Mouse (Mus musculus) cerebellum, adult 2 months (tissue): ENCODE results near the gene Osbpl10. TPM values are rescaled to one million over a fixed set of nuclear protein-coding genes. Genes with fewer than 3 reads are reported as not detected.

Source experiments
- DNase-seq, 2 experiments: peaks; one replicate each; pipeline ENCODE4 v3.0.0; 2021
- H3K27ac ChIP-seq: fragments of 200-500 bp; 2 replicates; pipeline ENCODE4 v1.5.1; 2012; ENCODE audit warnings: low read length, control low read depth, inconsistent platforms; ENCODE audit not compliant: insufficient read depth
- H3K27me3 ChIP-seq: fragments of 200-500 bp; 2 replicates; pipeline ENCODE4 v1.6.1; 2012; ENCODE audit warnings: inconsistent platforms, mild to moderate bottlenecking, low read length, moderate library complexity; ENCODE audit not compliant: control insufficient read depth, insufficient read depth
- H3K4me1 ChIP-seq: fragments of 200-500 bp; 2 replicates; pipeline ENCODE4 v1.6.1; 2011; ENCODE audit warnings: low read length; ENCODE audit not compliant: control insufficient read depth, insufficient read depth
- H3K4me3 ChIP-seq: fragments of 200-500 bp; replicated peaks from 2 replicates; pipeline ENCODE3; 2011; ENCODE audit warnings: mild to moderate bottlenecking, low read depth, low read length, control low read depth; ENCODE audit not compliant: insufficient read depth
- CTCF ChIP-seq: fragments of 200-500 bp; IDR thresholded peaks from 2 replicates; pipeline ENCODE4 v1.5.1; 2011; ENCODE audit warnings: low read depth, mild to moderate bottlenecking, control low read depth, low read length, moderate library complexity, borderline replicate concordance; ENCODE audit not compliant: insufficient read depth
- POLR2A ChIP-seq: fragments of 200-500 bp; IDR thresholded peaks from 2 replicates; pipeline ENCODE4 v1.6.1; 2011; ENCODE audit warnings: low read length, control low read depth, borderline replicate concordance; ENCODE audit not compliant: insufficient read depth
- WGBS: fragments of 180-500 bp; shearing (Covaris S2); methylation state at CpG from one replicate; pipeline ENCODE4 v1.1.7; 2018; 5-methylcytosine and 5-hydroxymethylcytosine counted together
- polyA plus RNA-seq: library from polyadenylated mRNA; depleted of rRNA; stranded (reverse); fragments of >200 nt; gene quantifications from 2 replicates; pipeline ENCODE4 v1.2.3, GENCODE M21; 2012

The Osbpl10 gene
- polyA plus RNA-seq, 1 experiment, result 11.0 TPM

DNA sequence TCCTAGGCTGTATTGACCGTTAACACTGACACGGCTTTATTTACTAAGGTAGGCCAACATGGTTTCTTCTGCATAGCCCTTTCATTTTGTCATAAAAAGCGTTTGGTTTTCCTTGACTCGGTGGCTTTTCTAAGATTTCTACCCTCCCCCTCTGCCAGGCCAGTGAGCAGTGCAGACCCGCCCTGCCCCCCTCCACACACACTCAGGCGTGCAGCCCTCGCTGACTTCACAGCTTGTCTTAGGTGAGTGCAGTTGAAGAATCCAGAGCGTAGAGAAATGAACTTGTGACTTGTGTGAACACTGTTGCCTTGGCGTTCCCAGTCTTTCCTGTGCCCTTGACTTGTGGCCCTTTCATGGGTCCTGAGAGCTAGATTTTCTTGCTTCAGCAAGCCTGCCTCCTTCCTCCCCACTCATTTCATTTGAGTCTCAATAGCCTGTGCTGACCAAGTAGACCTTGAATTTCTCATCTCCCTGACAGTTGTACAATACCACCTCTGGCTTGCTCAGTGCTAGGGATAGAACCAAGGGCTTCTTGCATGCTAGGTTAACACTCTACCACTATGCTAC is 212.1 kb downstream of the Osbpl10 start:
- Histone ChIP-seq H3K4me1 (no peaks in the 10 kb centered on the region), H3K4me3 (no peak overlapping the region), H3K27me3 (no peaks in the 10 kb centered on the region), H3K27ac (no peak overlapping the region)
- no peak for TF ChIP-seq POLR2A
- no peak for TF ChIP-seq CTCF
- 89% methylated on average over 9 of the region's 9 CpGs for WGBS
- DNase-seq, result no peak

GRCm38 (mm10) chr9:115192890-115193289 is 214.5 kb downstream of the Osbpl10 start:
- no peak for TF ChIP-seq CTCF
- TF ChIP-seq POLR2A, result no peak
- H3K4me3 ChIP-seq, result no peak overlapping the region
- DNase-seq, result no peak
- no peaks in the 10 kb centered on the region for H3K4me1 ChIP-seq
- 81% methylated on average over 3 of the region's 3 CpGs for WGBS
- no peak overlapping the region for H3K27ac ChIP-seq
- no peaks in the 10 kb centered on the region for H3K27me3 ChIP-seq

GRCm38 (mm10) chr9:115197082-115197481 is 218.7 kb downstream of the Osbpl10 start:
- Histone ChIP-seq H3K27ac (no peak overlapping the region), H3K4me1 (no peaks in the 10 kb centered on the region), H3K4me3 (no peak overlapping the region), H3K27me3 (no peaks in the 10 kb centered on the region)
- WGBS, result 63% methylated on average over 7 of the region's 7 CpGs
- no peak for DNase-seq
- no peak for TF ChIP-seq POLR2A
- TF ChIP-seq CTCF, result no peak

- no peak for TF ChIP-seq POLR2A
- no peak for TF ChIP-seq CTCF
- Histone ChIP-seq H3K27ac (no peak overlapping the region), H3K27me3 (no peaks in the 10 kb centered on the region), H3K4me1 (no peaks in the 10 kb centered on the region), H3K4me3 (no peak overlapping the region)
- WGBS, result 94% methylated on average over 15 of the region's 15 CpGs
- DNase-seq, result no peak
Measured at GRCm38 (mm10) chr9:115200166-115200862, 221.9 kb downstream of the Osbpl10 start.

DNA sequence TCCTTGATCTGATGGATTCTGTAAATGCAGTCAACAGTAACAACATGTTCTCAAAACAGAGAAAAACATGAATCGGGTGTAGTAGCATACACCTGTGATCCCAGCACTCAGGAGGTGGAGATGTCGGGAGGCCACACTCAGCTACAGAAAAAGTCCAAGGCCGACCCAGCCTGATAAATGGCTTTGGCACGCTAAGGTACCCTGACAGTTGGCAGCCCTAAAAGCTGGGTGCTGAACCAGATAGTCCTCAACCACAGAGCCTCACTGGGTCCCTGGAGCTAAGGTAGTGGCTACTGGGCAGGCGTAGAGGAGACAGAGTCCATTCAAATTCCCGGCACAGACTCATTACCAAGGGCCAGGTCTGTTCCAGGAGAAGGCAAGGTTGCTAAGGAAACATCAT is 222.9 kb downstream of the Osbpl10 start:
- Histone ChIP-seq H3K4me1 (no peaks in the 10 kb centered on the region), H3K4me3 (no peak overlapping the region), H3K27ac (no peak overlapping the region), H3K27me3 (no peaks in the 10 kb centered on the region)
- 89% methylated on average over 6 of the region's 6 CpGs for WGBS
- no peak for DNase-seq
- no peak for TF ChIP-seq POLR2A

- H3K4me1 ChIP-seq, result no peaks in the 10 kb centered on the region
- WGBS, result 75% methylated on average over 6 of the region's 6 CpGs
- no peak overlapping the region for H3K27ac ChIP-seq
- TF ChIP-seq POLR2A, result no peak
- no peak for TF ChIP-seq CTCF
- DNase-seq, result no peak
- no peaks in the 10 kb centered on the region for H3K27me3 ChIP-seq
- no peak overlapping the region for H3K4me3 ChIP-seq
Measured at GRCm38 (mm10) chr9:115203136-115203535, 224.8 kb downstream of the Osbpl10 start.

GRCm38 (mm10) chr9:115205491-115205890 is 227.1 kb downstream of the Osbpl10 start:
- no peak overlapping the region for H3K27ac ChIP-seq
- no peaks in the 10 kb centered on the region for H3K27me3 ChIP-seq
- no peak for DNase-seq
- no peak overlapping the region for H3K4me3 ChIP-seq
- H3K4me1 ChIP-seq, result no peaks in the 10 kb centered on the region
- WGBS, result 27% methylated on average over 6 of the region's 6 CpGs
- TF ChIP-seq POLR2A, result no peak
- TF ChIP-seq CTCF, result no peak

GRCm38 (mm10) chr9:115206219-115206618 is 227.8 kb downstream of the Osbpl10 start:
- H3K4me3 ChIP-seq, result no peak overlapping the region
- no peak overlapping the region for H3K27ac ChIP-seq
- no peak for DNase-seq
- H3K4me1 ChIP-seq, result no peaks in the 10 kb centered on the region
- no peak for TF ChIP-seq CTCF
- TF ChIP-seq POLR2A, result no peak
- WGBS, result 52% methylated on average over 5 of the region's 5 CpGs
- H3K27me3 ChIP-seq, result no peaks in the 10 kb centered on the region
